Mouse (Mus musculus) cortical plate, adult 2 months (tissue): ENCODE measurements at regions not wholly inside any gene's neighbourhood (a gene's known extent, or its start where the extent isn't known, plus 50 kb on each side); places are given as distances from the start of the nearest gene placed in this dataset.

Experiments used
- CTCF ChIP-seq: fragments of 200-500 bp; IDR thresholded peaks from 2 replicates; pipeline ENCODE4 v1.5.1; 2011; ENCODE audit warnings: mild to moderate bottlenecking, control low read depth, low read length; ENCODE audit not compliant: insufficient read depth; ENCODE audit errors: extremely low read depth
- POLR2A ChIP-seq: fragments of 200-500 bp; IDR thresholded peaks from 2 replicates; pipeline ENCODE4 v1.6.1; 2011; ENCODE audit warnings: mild to moderate bottlenecking, low read length, control low read depth; ENCODE audit not compliant: insufficient read depth; ENCODE audit errors: extremely low read depth

DNA sequence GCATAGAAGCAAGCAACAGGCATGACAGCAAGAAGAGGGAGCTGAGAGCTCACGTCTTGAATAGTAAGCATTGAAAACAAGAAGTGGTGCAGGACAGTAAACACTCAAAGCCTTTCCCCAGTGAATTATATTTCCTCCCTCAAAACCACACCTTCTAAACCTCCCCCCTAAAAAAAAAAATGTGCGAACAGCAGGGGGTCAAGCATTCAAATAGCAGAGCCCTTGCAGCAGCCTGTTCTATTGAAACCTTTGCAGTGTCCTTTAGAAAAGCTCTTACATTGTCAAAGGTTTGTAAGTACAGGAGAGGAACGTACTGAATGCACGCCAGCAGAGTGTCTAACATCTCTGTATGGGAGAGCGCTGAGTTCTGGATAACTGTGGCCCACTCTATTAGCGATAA is 145.1 kb upstream of the Cd180 start:
- TF ChIP-seq CTCF (no peak), POLR2A (no peak)
